Mouse (Mus musculus): ENCODE results near the gene Limd2. TPM values are rescaled to one million over a fixed set of nuclear protein-coding genes. Genes with fewer than 3 reads are reported as not detected.

Limd2 gene
- polyA plus RNA-seq, 1 experiment = 67.7 TPM

DNA sequence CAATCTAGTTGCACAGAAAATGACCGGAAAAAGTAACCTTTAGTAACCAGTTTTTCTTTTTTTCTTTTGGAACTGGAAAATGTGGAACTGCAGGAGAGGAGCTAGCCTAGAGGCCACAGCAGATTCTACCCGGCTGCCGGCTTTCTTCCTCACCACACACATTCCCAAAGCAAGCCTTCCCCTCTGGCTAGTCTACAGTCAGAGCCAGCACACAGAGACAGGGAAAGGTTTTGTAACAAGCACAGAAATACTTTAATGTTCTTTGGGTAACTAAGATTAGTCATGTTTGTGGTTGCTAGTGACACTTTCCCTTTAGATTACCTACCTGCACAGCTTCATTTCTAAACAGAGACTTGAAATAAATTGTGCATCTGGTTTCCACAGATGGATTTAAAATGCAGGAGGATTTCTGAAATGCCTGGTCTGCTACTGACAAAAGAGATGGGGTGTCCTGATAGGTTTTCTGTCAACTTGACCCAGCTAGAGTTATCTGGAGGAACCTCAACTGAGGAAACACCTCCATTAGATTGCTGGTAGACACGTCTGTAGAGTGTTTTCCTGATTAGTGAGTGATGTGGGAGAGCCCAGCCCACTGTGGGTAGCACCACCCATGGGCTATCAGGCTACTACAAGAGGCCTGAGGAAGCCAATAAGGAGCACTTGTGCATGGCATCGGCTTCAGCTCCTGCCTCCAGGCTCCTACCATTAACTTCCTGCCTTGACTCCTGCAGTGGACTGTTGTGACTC is 17.5 kb upstream of the Limd2 start:
- Histone ChIP-seq H3K79me2 (ENCODE audit: control insufficient read depth, insufficient read depth) (no peaks in the 10 kb centered on the region), H3ac (ENCODE audit: control insufficient read depth, insufficient read length, low read depth) (no peak overlapping the region), H3K79me3 (ENCODE audit: low read depth) (no peaks in the 10 kb centered on the region), H3K27me3 (ENCODE audit: control insufficient read depth, insufficient read depth, insufficient read length) (no peaks in the 10 kb centered on the region), H3K4me3 (ENCODE audit: insufficient read depth, poor library complexity, severe bottlenecking) (no peak overlapping the region), H3K36me3 (ENCODE audit: control insufficient read depth, insufficient read depth) (no peaks in the 10 kb centered on the region)
- no peak for TF ChIP-seq CTCF (IDR thresholded peaks at IDR 0.05; ENCODE audit: control insufficient read depth, insufficient read depth, insufficient read length)
- TF ChIP-seq MAX (IDR thresholded peaks at IDR 0.05) = no peak
- no peak for TF ChIP-seq MYOG (IDR thresholded peaks at IDR 0.05; ENCODE audit: control insufficient read depth, extremely low read depth, insufficient read length)
- TF ChIP-seq FOSL1 (IDR thresholded peaks at IDR 0.05; ENCODE audit: insufficient read depth, low read length, poor library complexity, severe bottlenecking) = no peak
- TF ChIP-seq CEBPB (IDR thresholded peaks at IDR 0.05; ENCODE audit: low read depth) = no peak
- no peak for TF ChIP-seq USF1 (IDR thresholded peaks at IDR 0.05; ENCODE audit: low read depth)
- no peak for TF ChIP-seq MYOD1 (IDR thresholded peaks at IDR 0.05; ENCODE audit: control insufficient read depth, insufficient read length, low read depth)

GRCm38 (mm10) chr11:106176372-106176771 is 15.7 kb upstream of the Limd2 start:
- Histone ChIP-seq H3K79me2 (ENCODE audit: control insufficient read depth, insufficient read depth) (no peaks in the 10 kb centered on the region), H3K79me3 (ENCODE audit: low read depth) (no peaks in the 10 kb centered on the region), H3K27me3 (ENCODE audit: control insufficient read depth, insufficient read depth, insufficient read length) (no peaks in the 10 kb centered on the region), H3K4me3 (ENCODE audit: insufficient read depth, poor library complexity, severe bottlenecking) (no peak overlapping the region), H3ac (ENCODE audit: control insufficient read depth, insufficient read length, low read depth) (no peak overlapping the region), H3K36me3 (ENCODE audit: control insufficient read depth, insufficient read depth) (no peaks in the 10 kb centered on the region)
- TF ChIP-seq MYOG (IDR thresholded peaks at IDR 0.05; ENCODE audit: control insufficient read depth, extremely low read depth, insufficient read length) (no peak), MAX (IDR thresholded peaks at IDR 0.05) (no peak), CTCF (IDR thresholded peaks at IDR 0.05; ENCODE audit: control insufficient read depth, insufficient read depth, insufficient read length) (no peak), MYOD1 (IDR thresholded peaks at IDR 0.05; ENCODE audit: control insufficient read depth, insufficient read length, low read depth) (no peak), FOSL1 (IDR thresholded peaks at IDR 0.05; ENCODE audit: insufficient read depth, low read length, poor library complexity, severe bottlenecking) (no peak), CEBPB (IDR thresholded peaks at IDR 0.05; ENCODE audit: low read depth) (no peak), USF1 (IDR thresholded peaks at IDR 0.05; ENCODE audit: low read depth) (no peak)

- H3ac ChIP-seq (ENCODE audit: control insufficient read depth, insufficient read length, low read depth) = no peak overlapping the region
- no peaks in the 10 kb centered on the region for H3K27me3 ChIP-seq (ENCODE audit: control insufficient read depth, insufficient read depth, insufficient read length)
- H3K36me3 ChIP-seq (ENCODE audit: control insufficient read depth, insufficient read depth) = peaks cover 8% of the 10 kb centered on the region
- no peak overlapping the region for H3K4me3 ChIP-seq (ENCODE audit: insufficient read depth, poor library complexity, severe bottlenecking)
- TF ChIP-seq CTCF (IDR thresholded peaks at IDR 0.05; ENCODE audit: control insufficient read depth, insufficient read depth, insufficient read length) (no peak), MYOG (IDR thresholded peaks at IDR 0.05; ENCODE audit: control insufficient read depth, extremely low read depth, insufficient read length) (no peak), MYOD1 (IDR thresholded peaks at IDR 0.05; ENCODE audit: control insufficient read depth, insufficient read length, low read depth) (no peak), FOSL1 (IDR thresholded peaks at IDR 0.05; ENCODE audit: insufficient read depth, low read length, poor library complexity, severe bottlenecking) (no peak), CEBPB (IDR thresholded peaks at IDR 0.05; ENCODE audit: low read depth) (no peak), USF1 (IDR thresholded peaks at IDR 0.05; ENCODE audit: low read depth) (no peak), MAX (IDR thresholded peaks at IDR 0.05) (no peak)
- H3K79me3 ChIP-seq (ENCODE audit: low read depth) = no peaks in the 10 kb centered on the region
- H3K79me2 ChIP-seq (ENCODE audit: control insufficient read depth, insufficient read depth) = no peaks in the 10 kb centered on the region
Observed at GRCm38 (mm10) chr11:106175081-106175480, 14.4 kb upstream of the Limd2 start.

DNA sequence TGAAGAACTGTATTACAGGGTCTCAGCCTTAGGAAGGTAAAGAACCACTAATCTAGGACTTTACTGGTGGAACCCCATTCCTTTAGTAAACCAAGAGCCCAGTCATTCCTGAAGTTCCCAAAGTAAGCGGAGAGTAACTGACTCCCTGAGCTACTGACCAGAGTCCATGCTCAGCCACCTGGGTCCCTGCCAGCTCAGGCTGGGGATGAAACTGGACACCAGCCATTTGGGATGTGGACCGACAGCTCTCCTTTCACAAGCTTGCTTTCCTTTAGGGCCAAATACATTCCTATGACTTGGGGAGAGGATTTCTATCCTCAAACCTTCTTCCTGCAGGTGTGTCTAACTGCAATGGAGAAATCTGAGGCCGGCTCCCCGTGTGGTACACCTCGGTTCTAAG is 13.7 kb upstream of the Limd2 start:
- Histone ChIP-seq H3ac (ENCODE audit: control insufficient read depth, insufficient read length, low read depth) (no peak overlapping the region), H3K79me2 (ENCODE audit: control insufficient read depth, insufficient read depth) (no peaks in the 10 kb centered on the region), H3K79me3 (ENCODE audit: low read depth) (no peaks in the 10 kb centered on the region), H3K4me3 (ENCODE audit: insufficient read depth, poor library complexity, severe bottlenecking) (no peak overlapping the region), H3K36me3 (ENCODE audit: control insufficient read depth, insufficient read depth) (peaks cover 11% of the 10 kb centered on the region), H3K27me3 (ENCODE audit: control insufficient read depth, insufficient read depth, insufficient read length) (no peaks in the 10 kb centered on the region)
- no peak for TF ChIP-seq CTCF (IDR thresholded peaks at IDR 0.05; ENCODE audit: control insufficient read depth, insufficient read depth, insufficient read length)
- no peak for TF ChIP-seq FOSL1 (IDR thresholded peaks at IDR 0.05; ENCODE audit: insufficient read depth, low read length, poor library complexity, severe bottlenecking)
- no peak for TF ChIP-seq MYOG (IDR thresholded peaks at IDR 0.05; ENCODE audit: control insufficient read depth, extremely low read depth, insufficient read length)
- TF ChIP-seq MYOD1 (IDR thresholded peaks at IDR 0.05; ENCODE audit: control insufficient read depth, insufficient read length, low read depth) = no peak
- no peak for TF ChIP-seq USF1 (IDR thresholded peaks at IDR 0.05; ENCODE audit: low read depth)
- TF ChIP-seq MAX (IDR thresholded peaks at IDR 0.05) = no peak
- TF ChIP-seq CEBPB (IDR thresholded peaks at IDR 0.05; ENCODE audit: low read depth) = no peak

DNA sequence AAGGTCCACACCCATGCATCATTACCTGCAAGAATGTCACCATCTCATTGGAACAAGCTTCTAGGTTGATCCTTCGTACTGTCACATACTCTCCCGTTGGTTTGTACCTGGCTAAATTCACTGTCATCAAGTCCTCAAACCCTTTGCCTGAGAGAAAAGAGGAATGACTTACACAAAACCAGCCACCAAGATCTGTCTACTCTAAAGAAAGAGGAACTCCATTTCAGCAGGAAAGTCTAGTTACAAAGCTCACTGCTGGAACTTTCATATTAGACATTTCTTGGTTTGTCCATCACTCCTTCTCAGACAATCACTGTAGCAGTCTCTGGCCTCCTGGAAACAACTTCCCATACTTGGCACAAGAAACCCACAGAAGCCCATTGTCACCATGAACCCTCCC is 12.6 kb upstream of the Limd2 start:
- H3K4me3 ChIP-seq (ENCODE audit: insufficient read depth, poor library complexity, severe bottlenecking) = no peak overlapping the region
- no peak overlapping the region for H3ac ChIP-seq (ENCODE audit: control insufficient read depth, insufficient read length, low read depth)

More for the DNA sequence above, 12.6 kb upstream of the Limd2 start:
- Histone ChIP-seq H3K79me3 (ENCODE audit: low read depth) (no peaks in the 10 kb centered on the region), H3K27me3 (ENCODE audit: control insufficient read depth, insufficient read depth, insufficient read length) (no peaks in the 10 kb centered on the region), H3K36me3 (ENCODE audit: control insufficient read depth, insufficient read depth) (peaks cover 13% of the 10 kb centered on the region), H3K79me2 (ENCODE audit: control insufficient read depth, insufficient read depth) (no peaks in the 10 kb centered on the region)
- TF ChIP-seq CEBPB (IDR thresholded peaks at IDR 0.05; ENCODE audit: low read depth) = no peak
- no peak for TF ChIP-seq MYOD1 (IDR thresholded peaks at IDR 0.05; ENCODE audit: control insufficient read depth, insufficient read length, low read depth)
- no peak for TF ChIP-seq MYOG (IDR thresholded peaks at IDR 0.05; ENCODE audit: control insufficient read depth, extremely low read depth, insufficient read length)
- TF ChIP-seq FOSL1 (IDR thresholded peaks at IDR 0.05; ENCODE audit: insufficient read depth, low read length, poor library complexity, severe bottlenecking) = no peak
- no peak for TF ChIP-seq MAX (IDR thresholded peaks at IDR 0.05)
- TF ChIP-seq CTCF (IDR thresholded peaks at IDR 0.05; ENCODE audit: control insufficient read depth, insufficient read depth, insufficient read length) = no peak
- no peak for TF ChIP-seq USF1 (IDR thresholded peaks at IDR 0.05; ENCODE audit: low read depth)
